Mouse (Mus musculus): ENCODE data around the gene Rras2. TPM values are rescaled to one million over a fixed set of nuclear protein-coding genes. Genes with fewer than 3 reads are reported as not detected.
A peak's percentile ranks its signal among the peaks of the same experiment; 100 is the strongest.

Gene Rras2
- polyA plus RNA-seq, 1 experiment from 2014 or later = 21.8 TPM

GRCm38 (mm10) chr7:114083088-114083487 is 34.5 kb downstream of the Rras2 start:
- ATAC-seq (ENCODE audit: low FRiP score, low read depth) = no peak
- Histone ChIP-seq H3K9ac (no peak overlapping the region), H3K27me3 (no peaks in the 10 kb centered on the region), H3K9me3 (no peaks in the 10 kb centered on the region), H3K4me1 (peaks cover 25% of the 10 kb centered on the region), H3K4me3 (no peak overlapping the region), H3K4me2 (replicated peaks) (no peak overlapping the region), H3K27ac (no peak overlapping the region), H3K36me3 (no peaks in the 10 kb centered on the region)
- 76% methylated on average over 2 of the region's 2 CpGs for WGBS

GRCm38 (mm10) chr7:114081633-114082420 is 35.8 kb downstream of the Rras2 start:
- 60% methylated on average over 21 of the region's 21 CpGs for WGBS
- H3K27ac ChIP-seq = no peak overlapping the region
- H3K4me1 ChIP-seq = peaks cover 16% of the 10 kb centered on the region; the same call in 1 of the 2 replicates
- H3K36me3 ChIP-seq = no peaks in the 10 kb centered on the region
- ATAC-seq (ENCODE audit: low FRiP score, low read depth) = no peak
- no peaks in the 10 kb centered on the region for H3K9me3 ChIP-seq
- H3K4me2 ChIP-seq (replicated peaks) = no peak overlapping the region
- H3K4me3 ChIP-seq = no peak overlapping the region
- H3K9ac ChIP-seq = no peak overlapping the region
- H3K27me3 ChIP-seq = no peaks in the 10 kb centered on the region

- no peak overlapping the region for H3K27ac ChIP-seq
- no peaks in the 10 kb centered on the region for H3K36me3 ChIP-seq
- H3K27me3 ChIP-seq = no peaks in the 10 kb centered on the region
- ATAC-seq (ENCODE audit: low FRiP score, low read depth) = no peak
- no peaks in the 10 kb centered on the region for H3K9me3 ChIP-seq
- H3K9ac ChIP-seq = no peak overlapping the region
- H3K4me2 ChIP-seq (replicated peaks) = no peak overlapping the region
- 97% methylated on average over 5 of the region's 5 CpGs for WGBS
- H3K4me1 ChIP-seq = peaks cover 16% of the 10 kb centered on the region; the same call in 1 of the 2 replicates
- no peak overlapping the region for H3K4me3 ChIP-seq
Observed at GRCm38 (mm10) chr7:114080250-114080649, 37.3 kb downstream of the Rras2 start.

- H3K9ac ChIP-seq = no peak overlapping the region
- 98% methylated on average over 4 of the region's 4 CpGs for WGBS
- H3K27ac ChIP-seq = no peak overlapping the region
- peaks cover 16% of the 10 kb centered on the region; the same call in 1 of the 2 replicates for H3K4me1 ChIP-seq
- no peaks in the 10 kb centered on the region for H3K27me3 ChIP-seq
- no peak overlapping the region for H3K4me2 ChIP-seq (replicated peaks)
- no peak overlapping the region for H3K4me3 ChIP-seq
- ATAC-seq (ENCODE audit: low FRiP score, low read depth) = no peak
- no peaks in the 10 kb centered on the region for H3K36me3 ChIP-seq
- no peaks in the 10 kb centered on the region for H3K9me3 ChIP-seq
Observed at GRCm38 (mm10) chr7:114079343-114079742, 38.2 kb downstream of the Rras2 start.

DNA sequence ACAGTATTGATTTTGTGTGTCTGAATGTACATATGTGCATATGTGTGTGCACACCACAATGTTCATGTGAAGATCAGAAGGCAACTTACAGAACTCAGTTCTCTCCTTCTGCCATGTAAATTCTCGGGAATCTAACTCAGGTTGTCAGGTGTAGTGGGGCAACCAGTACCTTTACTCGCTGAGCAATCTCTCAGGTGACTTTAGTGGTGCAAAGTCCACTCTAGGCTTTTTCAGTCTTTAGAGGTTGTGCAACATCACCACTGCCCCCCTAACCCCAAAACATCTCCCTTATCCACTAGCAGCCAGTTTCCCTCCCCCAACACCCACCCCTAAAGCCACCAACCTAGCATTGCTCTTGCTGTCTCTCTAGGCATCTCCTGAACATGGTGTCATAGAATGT is 43.0 kb downstream of the Rras2 start:
- Histone ChIP-seq H3K9me3 (no peaks in the 10 kb centered on the region), H3K4me2 (replicated peaks) (no peak overlapping the region), H3K27ac (no peak overlapping the region), H3K9ac (no peak overlapping the region), H3K27me3 (no peaks in the 10 kb centered on the region), H3K4me1 (peaks cover 23% of the 10 kb centered on the region), H3K36me3 (no peaks in the 10 kb centered on the region), H3K4me3 (no peak overlapping the region)
- 87% methylated on average over 2 of the region's 2 CpGs for WGBS
- ATAC-seq (ENCODE audit: low FRiP score, low read depth) = no peak

DNA sequence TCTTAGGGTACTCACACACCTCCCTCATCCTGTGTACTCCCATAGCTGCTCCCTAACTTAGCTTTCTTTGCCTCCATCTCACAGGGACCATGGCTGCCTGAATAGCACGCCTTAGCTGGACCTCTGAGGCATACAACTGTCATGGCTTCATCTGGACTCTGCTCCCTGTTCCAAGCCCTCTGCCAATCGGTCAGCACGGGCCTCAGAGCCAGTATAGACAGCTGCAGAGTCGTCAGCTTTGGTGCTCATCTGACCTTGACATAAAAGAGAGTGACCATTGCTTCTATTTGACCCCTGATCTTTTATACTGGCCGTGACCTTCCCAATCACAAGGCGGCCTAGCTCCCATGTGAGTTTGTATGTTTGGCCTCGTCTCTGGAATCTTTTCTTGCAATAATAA is 43.4 kb downstream of the Rras2 start:
- Histone ChIP-seq H3K4me3 (no peak overlapping the region), H3K9me3 (no peaks in the 10 kb centered on the region), H3K27me3 (no peaks in the 10 kb centered on the region), H3K27ac (no peak overlapping the region), H3K36me3 (no peaks in the 10 kb centered on the region), H3K4me2 (replicated peaks) (no peak overlapping the region), H3K4me1 (peaks cover 25% of the 10 kb centered on the region), H3K9ac (no peak overlapping the region)
- WGBS = 71% methylated on average over 7 of the region's 7 CpGs
- no peak for ATAC-seq (ENCODE audit: low FRiP score, low read depth)

- Histone ChIP-seq H3K9me3 (no peaks in the 10 kb centered on the region), H3K9ac (no peak overlapping the region), H3K4me2 (replicated peaks) (peak overlapping the region; percentile 28), H3K36me3 (no peaks in the 10 kb centered on the region), H3K4me1 (peaks cover 29% of the 10 kb centered on the region), H3K4me3 (no peak overlapping the region), H3K27me3 (no peaks in the 10 kb centered on the region), H3K27ac (peak overlapping the region; percentile 22; the same call in 1 of the 2 replicates)
- 13% methylated on average over 13 of the region's 13 CpGs for WGBS
- peak; percentile 79 for ATAC-seq (ENCODE audit: low FRiP score, low read depth)
Observed at GRCm38 (mm10) chr7:114071851-114072616, 45.5 kb downstream of the Rras2 start.

DNA sequence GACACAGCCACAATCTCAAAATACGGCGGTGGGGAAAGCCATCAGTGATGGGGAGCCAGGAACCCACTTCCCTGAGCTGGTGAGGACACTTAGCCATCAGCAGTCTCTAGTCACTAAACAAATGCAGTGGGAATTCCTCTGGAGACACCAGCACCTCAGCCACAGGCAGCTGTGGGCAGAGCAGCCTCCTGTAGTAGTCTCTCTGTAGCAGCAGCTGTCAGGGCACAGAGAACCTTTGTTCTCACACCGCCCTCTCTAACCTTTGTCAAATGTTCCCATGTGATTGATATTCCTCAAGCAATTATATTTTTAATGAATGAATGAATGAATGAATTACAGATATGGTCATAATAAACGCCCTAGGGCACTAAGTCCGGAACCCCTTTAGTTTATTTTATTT is 46.2 kb downstream of the Rras2 start:
- 72% methylated on average over 5 of the region's 5 CpGs for WGBS
- peak overlapping the region; percentile 28; the same call in 1 of the 2 replicates for H3K4me2 ChIP-seq (replicated peaks)
- H3K27ac ChIP-seq = no peak overlapping the region
- H3K9me3 ChIP-seq = no peaks in the 10 kb centered on the region
- H3K4me3 ChIP-seq = no peak overlapping the region
- H3K4me1 ChIP-seq = peaks cover 35% of the 10 kb centered on the region
- ATAC-seq (ENCODE audit: low FRiP score, low read depth) = no peak
- H3K27me3 ChIP-seq = no peaks in the 10 kb centered on the region
- no peak overlapping the region for H3K9ac ChIP-seq
- no peaks in the 10 kb centered on the region for H3K36me3 ChIP-seq

DNA sequence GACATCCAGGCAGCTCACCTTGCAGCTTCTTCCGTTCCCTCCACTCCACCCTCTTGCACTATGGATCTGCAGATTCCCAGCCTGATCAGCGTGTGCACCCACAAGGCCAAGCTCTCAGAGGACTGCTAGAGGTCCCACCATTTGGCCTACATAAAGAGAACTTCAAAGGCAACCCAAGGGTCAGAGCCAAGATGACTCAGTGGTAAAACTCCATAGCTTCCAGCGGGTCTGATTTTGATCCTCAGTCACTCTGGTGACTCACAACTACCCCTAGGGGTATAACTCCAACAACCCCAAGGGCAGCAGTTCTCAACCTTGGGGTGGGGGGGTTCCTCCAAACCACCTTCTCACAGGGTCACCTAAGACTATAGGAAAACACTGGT is 47.1 kb downstream of the Rras2 start:
- Histone ChIP-seq H3K4me3 (no peak overlapping the region), H3K4me2 (replicated peaks) (no peak overlapping the region), H3K9me3 (no peaks in the 10 kb centered on the region), H3K27ac (no peak overlapping the region), H3K27me3 (no peaks in the 10 kb centered on the region), H3K36me3 (no peaks in the 10 kb centered on the region), H3K9ac (no peak overlapping the region), H3K4me1 (peaks cover 44% of the 10 kb centered on the region)
- ATAC-seq (ENCODE audit: low FRiP score, low read depth) = no peak
- WGBS = 69% methylated on average over 3 of the region's 3 CpGs

GRCm38 (mm10) chr7:114069726-114070457 is 47.7 kb downstream of the Rras2 start:
- Histone ChIP-seq H3K9me3 (no peaks in the 10 kb centered on the region), H3K27ac (no peak overlapping the region), H3K4me2 (replicated peaks) (no peak overlapping the region), H3K4me3 (no peak overlapping the region), H3K36me3 (no peaks in the 10 kb centered on the region), H3K27me3 (no peaks in the 10 kb centered on the region), H3K9ac (no peak overlapping the region), H3K4me1 (peaks cover 50% of the 10 kb centered on the region)
- 73% methylated on average over 11 of the region's 11 CpGs for WGBS
- ATAC-seq (ENCODE audit: low FRiP score, low read depth) = no peak

DNA sequence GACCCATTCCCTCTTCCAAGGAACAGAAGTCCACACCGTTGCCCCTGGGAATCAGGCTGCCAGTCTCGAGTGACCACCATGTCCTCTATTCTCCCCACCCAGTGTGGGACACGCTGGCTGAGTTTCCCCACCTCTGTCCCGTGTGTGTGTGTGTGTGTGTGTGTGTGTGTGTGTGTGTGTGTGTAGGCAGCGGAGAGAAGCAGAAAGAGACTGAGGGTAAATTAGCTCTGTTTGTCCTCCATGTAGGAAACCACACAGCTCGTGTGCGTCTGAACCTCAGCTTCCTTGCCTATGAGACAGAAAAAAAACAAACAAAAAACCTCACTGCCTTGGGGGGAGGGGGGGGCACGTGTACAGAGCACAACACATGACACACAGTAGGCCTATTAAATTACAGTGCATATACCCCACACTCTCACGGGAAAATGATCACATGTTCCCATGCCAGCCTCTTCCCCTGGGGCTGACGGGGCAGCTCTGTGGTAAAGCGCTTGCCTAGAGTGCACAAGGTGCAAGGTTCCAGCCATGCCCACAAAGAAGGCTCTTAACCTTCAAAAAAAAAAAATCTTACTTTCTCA is 48.5 kb downstream of the Rras2 start:
- Histone ChIP-seq H3K9me3 (no peaks in the 10 kb centered on the region), H3K27ac (no peak overlapping the region), H3K4me3 (no peak overlapping the region), H3K4me1 (peaks cover 53% of the 10 kb centered on the region), H3K4me2 (replicated peaks) (no peak overlapping the region), H3K36me3 (no peaks in the 10 kb centered on the region), H3K27me3 (no peaks in the 10 kb centered on the region), H3K9ac (no peak overlapping the region)
- 73% methylated on average over 11 of the region's 11 CpGs for WGBS
- no peak for ATAC-seq (ENCODE audit: low FRiP score, low read depth)

Data from limb, embryonic 13.5 days (tissue).